Mouse (Mus musculus): ENCODE measurements around the gene Elf5.

DNA sequence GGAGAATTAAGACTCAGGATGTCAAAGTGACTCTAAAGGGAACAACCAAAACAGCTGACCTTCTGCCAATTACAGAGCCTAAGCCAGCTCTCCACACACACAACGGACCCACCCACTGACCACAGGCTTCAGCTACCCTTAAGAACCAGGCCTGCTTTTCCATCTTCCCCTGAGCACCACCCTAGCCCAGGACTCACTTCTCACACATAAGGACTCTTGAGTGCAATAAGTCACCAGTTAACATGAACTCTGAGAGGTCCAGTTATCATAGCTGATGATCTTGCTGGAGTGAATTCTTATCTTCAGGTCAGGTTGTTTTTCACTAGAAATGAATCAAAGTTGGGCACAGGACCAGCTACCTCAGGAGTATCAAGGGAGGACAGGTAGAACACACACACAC, 23.6 kb upstream of the Elf5 start:
- no peak for TF ChIP-seq CTCF (IDR thresholded peaks at IDR 0.05)
- TF ChIP-seq EP300 (IDR thresholded peaks at IDR 0.05): no peak; the same call in 1 of the 2 replicates
